In the genomic region with DNA sequence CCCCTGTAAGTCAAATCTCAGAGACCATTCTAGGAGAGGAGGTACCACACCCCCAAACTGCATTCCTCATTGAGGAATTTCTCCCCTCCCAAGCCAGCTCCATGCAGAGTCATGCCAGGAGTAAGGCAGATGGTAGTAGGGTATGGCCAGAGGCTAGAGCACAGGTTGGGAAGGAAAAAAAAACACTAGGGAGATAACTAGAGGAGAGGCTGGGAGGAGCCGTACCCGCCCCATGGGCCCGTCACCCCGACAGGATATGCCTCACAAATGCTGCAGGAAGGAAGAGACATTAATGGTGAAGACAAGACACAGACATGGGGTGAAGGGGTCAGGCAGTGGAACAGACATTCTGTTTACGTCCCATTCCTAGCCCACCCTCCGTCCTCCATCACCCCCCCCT, we compare ENCODE assay signal across 8 mouse cellular contexts. TPM values are rescaled to one million over a fixed set of nuclear protein-coding genes. Genes with fewer than 3 reads are reported as not detected.
DNase-seq lines count a peak whose midpoint lies in the region; ATAC-seq and TF ChIP-seq lines count a peak whose summit lies in the region.

No protein-coding gene starts in this region.

- H3K27me3 ChIP-seq in forebrain, embryonic 12.5 days: 0 out of 2 replicates have a peak, but pooled peaks cover 3% of the 10 kb centered on the region
- no peaks in the 10 kb centered on the region for H3K27me3 ChIP-seq in lung, postnatal 0 days (replicated peaks; ENCODE audit: insufficient read depth, low read length)

- TF ChIP-seq CTCF in lung, postnatal 0 days (IDR thresholded peaks at IDR 0.05): no peak

- H3K36me3 ChIP-seq in forebrain, embryonic 12.5 days (replicated peaks): peaks cover 55% of the 10 kb centered on the region
- peaks cover 28% of the 10 kb centered on the region for H3K36me3 ChIP-seq in lung, postnatal 0 days (ENCODE audit: insufficient read depth, low read length)

- no peak; the same call in 1 of the 2 replicates for TF ChIP-seq EP300 in lung, postnatal 0 days (IDR thresholded peaks at IDR 0.05)

- H3K9me3 ChIP-seq in forebrain, embryonic 12.5 days: no peaks in the 10 kb centered on the region
- no peaks in the 10 kb centered on the region for H3K9me3 ChIP-seq in lung, postnatal 0 days (ENCODE audit: low read length)

- peaks cover 30% of the 10 kb centered on the region for H3K4me1 ChIP-seq in forebrain, embryonic 12.5 days
- no peaks in the 10 kb centered on the region; the same call in 1 of the 2 replicates for H3K4me1 ChIP-seq in lung, postnatal 0 days (ENCODE audit: insufficient read depth, low read depth, low read length)

- peak; percentile 13 to 20 for DNase-seq in left cerebral cortex, postnatal 25 days (ENCODE audit: low spot score in 2 of 2)
- DNase-seq in left cerebral cortex, adult 11 months (ENCODE audit: low spot score): no peak
- peak; percentile 65 for DNase-seq in kidney, adult 9 months
- DNase-seq in lung, postnatal 0 days (ENCODE audit: low spot score): peak; percentile 76
- DNase-seq in right cerebral cortex, postnatal 25 days: no peak
- no peak for DNase-seq in left cerebral cortex, postnatal 4 days
- DNase-seq in urinary bladder, postnatal 4 days (ENCODE audit: low spot score in 2 of 2): no peak

- 73% methylated on average over 6 of the region's 6 CpGs for WGBS in forebrain, embryonic 12.5 days
- WGBS in lung, postnatal 0 days: 31% methylated on average over 6 of the region's 6 CpGs

- no peak for ATAC-seq in forebrain, embryonic 12.5 days (ENCODE audit: low FRiP score)
- ATAC-seq in lung, postnatal 0 days: no peak

- H3K4me3 ChIP-seq in forebrain, embryonic 12.5 days (replicated peaks): no peak overlapping the region
- H3K4me3 ChIP-seq in lung, postnatal 0 days (ENCODE audit: low read depth, low read length): peak overlapping the region; percentile 78; the same call in 1 of the 2 replicates

- intact Hi-C loops in left cerebral cortex, postnatal 25 days (cut with DNase I): no loop called here
- intact Hi-C loops in left cerebral cortex, postnatal 4 days (cut with DNase I): no loop called here

- no peak overlapping the region for H3K9ac ChIP-seq in forebrain, embryonic 12.5 days
- H3K9ac ChIP-seq in lung, postnatal 0 days (replicated peaks; ENCODE audit: low read depth): 0 out of 2 replicates have a peak overlapping the region, but pooled peaks have one; percentile 27

- H3K27ac ChIP-seq in forebrain, embryonic 12.5 days: peak overlapping the region; percentile 2; the same call in 1 of the 2 replicates
- peak overlapping the region; percentile 95 for H3K27ac ChIP-seq in lung, postnatal 0 days (ENCODE audit: low read length)

- peak overlapping the region; percentile 76 for H3K4me2 ChIP-seq in forebrain, embryonic 12.5 days
- H3K4me2 ChIP-seq in lung, postnatal 0 days (replicated peaks; ENCODE audit: low read depth, low read length): peak overlapping the region; percentile 78

RNA-seq across cellular contexts. Expression of gene Myl6, which starts 2.5 kb away (rescaled TPM):
- total RNA-seq in left cerebral cortex, postnatal 25 days (2021): 100 to 1,000 TPM; 616 to 641 TPM
- 660 and 684 TPM in 2 replicates for polyA plus RNA-seq in forebrain, embryonic 12.5 days (2016; fragmentation: Nextera tagmentation; extraction: Ambion mirVana)
- polyA plus RNA-seq in lung, postnatal 0 days (2015; fragmentation: Nextera tagmentation; extraction: Ambion mirVana): 1,888 and 2,049 TPM in 2 replicates
- 100 to 1,000 TPM; 499 to 509 TPM for total RNA-seq in left cerebral cortex, postnatal 4 days (2021)

RNA-seq across cellular contexts. Expression of gene Myl6b, which starts 7.0 kb away (rescaled TPM):
- 10 to 100 TPM; 22.9 to 24.0 TPM for total RNA-seq in left cerebral cortex, postnatal 25 days (2021)
- polyA plus RNA-seq in forebrain, embryonic 12.5 days (2016; fragmentation: Nextera tagmentation; extraction: Ambion mirVana): 2.4 and 2.7 TPM in 2 replicates
- 5.5 and 5.9 TPM in 2 replicates for polyA plus RNA-seq in lung, postnatal 0 days (2015; fragmentation: Nextera tagmentation; extraction: Ambion mirVana)
- 10 to 100 TPM; 61.7 to 65.2 TPM for total RNA-seq in left cerebral cortex, postnatal 4 days (2021)

RNA-seq across cellular contexts. Expression of gene Smarcc2, which starts 32.4 kb away (rescaled TPM):
- total RNA-seq in left cerebral cortex, postnatal 25 days (2021): 100 to 1,000 TPM; 228 to 232 TPM
- 189 and 210 TPM in 2 replicates for polyA plus RNA-seq in forebrain, embryonic 12.5 days (2016; fragmentation: Nextera tagmentation; extraction: Ambion mirVana)
- polyA plus RNA-seq in lung, postnatal 0 days (2015; fragmentation: Nextera tagmentation; extraction: Ambion mirVana): 28.9 and 33.0 TPM in 2 replicates
- total RNA-seq in left cerebral cortex, postnatal 4 days (2021): 100 to 1,000 TPM; 295 to 311 TPM

RNA-seq across cellular contexts. Expression of gene Esyt1, which starts 34.2 kb away (rescaled TPM):
- total RNA-seq in left cerebral cortex, postnatal 25 days (2021): 1 to 10 TPM; 7.9 to 8.0 TPM
- 11.2 and 13.8 TPM in 2 replicates for polyA plus RNA-seq in forebrain, embryonic 12.5 days (2016; fragmentation: Nextera tagmentation; extraction: Ambion mirVana)
- 31.1 and 38.2 TPM in 2 replicates for polyA plus RNA-seq in lung, postnatal 0 days (2015; fragmentation: Nextera tagmentation; extraction: Ambion mirVana)
- 10 to 100 TPM; 13.7 to 16.3 TPM for total RNA-seq in left cerebral cortex, postnatal 4 days (2021)

RNA-seq across cellular contexts. Expression of gene Zc3h10, which starts 56.1 kb away (rescaled TPM):
- total RNA-seq in left cerebral cortex, postnatal 25 days (2021): 10 to 100 TPM; 13.2 to 13.5 TPM
- 19.9 and 20.5 TPM in 2 replicates for polyA plus RNA-seq in forebrain, embryonic 12.5 days (2016; fragmentation: Nextera tagmentation; extraction: Ambion mirVana)
- 13.6 and 15.3 TPM in 2 replicates for polyA plus RNA-seq in lung, postnatal 0 days (2015; fragmentation: Nextera tagmentation; extraction: Ambion mirVana)
- total RNA-seq in left cerebral cortex, postnatal 4 days (2021): 10 to 100 TPM; 14.0 to 15.2 TPM

Comparison
In these comparisons a context has a peak if more than half of its experiments do, and no peak if none do; other contexts are left out.
1. DNase-seq: peak in left cerebral cortex, postnatal 25 days (2 of 2), kidney, adult 9 months (single experiment) and lung, postnatal 0 days (single experiment); none in left cerebral cortex, adult 11 months (single experiment), right cerebral cortex, postnatal 25 days (single experiment), left cerebral cortex, postnatal 4 days (single experiment) and urinary bladder, postnatal 4 days (0 of 2).